Mouse (Mus musculus): ENCODE data around the gene Otub2. TPM values are rescaled to one million over a fixed set of nuclear protein-coding genes. Genes with fewer than 3 reads are reported as not detected.

Otub2 gene
- total RNA-seq, 2 experiments from 2014 or later, result 48.0 to 51.3 TPM

- no peak for DNase-seq (ENCODE audit: low spot score in 2 of 2)
These were observed 17.6 kb upstream of the Otub2 start for GRCm38 (mm10) chr12:103370861-103371260.

GRCm38 (mm10) chr12:103371711-103372110 is 16.8 kb upstream of the Otub2 start:
- DNase-seq (ENCODE audit: low spot score in 2 of 2), result peak in 1 of 2 experiments; percentile 75

DNA sequence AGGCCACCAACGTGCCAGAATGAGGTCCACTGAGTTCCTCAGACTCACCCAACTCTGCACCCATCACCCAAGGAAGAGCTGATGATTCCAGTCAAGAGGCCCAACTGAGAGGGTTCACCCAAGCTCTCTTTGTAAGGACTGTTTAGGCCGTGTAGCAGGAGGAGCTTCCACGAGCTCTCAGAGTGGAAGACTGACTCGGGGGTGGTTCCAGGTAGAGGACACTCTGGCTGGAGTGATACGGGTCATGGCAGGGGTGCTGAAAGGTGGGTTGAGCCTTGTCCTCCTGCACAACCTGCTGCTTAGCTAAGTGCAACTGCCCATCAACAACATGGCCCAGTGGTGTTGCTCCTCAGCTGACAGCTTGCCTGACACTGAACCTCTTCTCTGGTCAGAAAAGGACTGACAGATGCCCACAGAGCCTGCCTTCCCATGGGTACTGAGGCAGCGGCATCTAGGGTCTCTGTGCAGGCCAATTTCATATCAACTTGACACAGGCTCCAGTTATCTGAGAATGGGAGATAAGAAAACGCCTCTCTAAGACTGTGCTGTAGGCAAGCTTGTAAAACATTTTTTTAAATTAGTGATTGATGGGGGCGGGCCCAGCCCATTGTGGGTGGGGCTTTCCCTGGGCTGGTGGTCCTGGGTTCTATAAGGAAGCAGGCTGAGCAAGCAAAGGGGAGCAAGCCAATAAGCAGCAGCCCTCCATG is 14.8 kb upstream of the Otub2 start:
- no peak for DNase-seq (ENCODE audit: low spot score in 2 of 2)

GRCm38 (mm10) chr12:103376124-103376523 is 12.4 kb upstream of the Otub2 start:
- peak; percentile 71 to 86 for DNase-seq (ENCODE audit: low spot score in 2 of 2)

DNA sequence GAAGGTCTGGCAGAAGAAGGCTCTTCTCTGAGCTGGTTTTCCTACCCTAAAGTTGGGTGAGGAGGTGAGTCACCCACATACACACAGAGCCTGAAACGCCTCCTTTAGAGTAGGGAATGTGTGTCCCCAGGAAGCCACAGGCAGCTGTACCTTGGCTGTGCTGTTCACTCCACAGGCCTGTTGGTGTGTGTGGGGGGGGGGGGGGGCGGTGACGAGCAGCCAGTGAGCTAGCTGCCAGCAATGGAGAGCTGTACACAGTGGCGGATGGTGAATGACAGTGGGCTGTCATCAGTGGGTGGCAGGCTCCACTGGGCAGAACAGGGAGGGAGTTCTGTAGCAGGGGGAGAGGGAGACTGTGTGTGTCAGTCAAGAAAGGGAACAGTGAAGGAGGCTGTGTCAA is 11.7 kb upstream of the Otub2 start:
- DNase-seq (ENCODE audit: low spot score in 2 of 2), result peak; percentile 74 to 78

DNA sequence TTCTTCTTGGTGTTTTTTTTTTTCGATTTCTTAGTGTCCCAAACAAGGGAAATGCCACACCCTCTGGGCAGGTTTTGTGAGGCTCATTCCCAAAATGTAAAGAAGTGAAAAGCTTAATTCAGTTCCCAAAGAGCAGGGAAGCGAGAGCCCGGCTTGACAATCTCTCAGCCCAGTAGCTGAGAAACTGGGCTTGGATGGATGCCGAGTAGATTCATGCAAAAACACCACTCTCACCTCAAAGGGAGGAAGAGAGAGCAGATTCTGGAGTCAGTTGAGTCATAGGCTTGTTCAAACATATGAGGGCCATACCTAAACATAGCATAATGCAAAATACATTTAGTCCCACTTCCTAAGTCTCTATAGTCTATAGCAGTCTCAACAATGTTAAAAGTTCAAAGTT is 8.3 kb upstream of the Otub2 start:
- DNase-seq (ENCODE audit: low spot score in 2 of 2), result no peak

- DNase-seq (ENCODE audit: low spot score in 2 of 2), result no peak
These were observed 856 bp downstream of the Otub2 start for GRCm38 (mm10) chr12:103389348-103389727.

- no peak for DNase-seq (ENCODE audit: low spot score in 2 of 2)
These were observed 1.5 kb downstream of the Otub2 start for GRCm38 (mm10) chr12:103389982-103390381.

GRCm38 (mm10) chr12:103391098-103391497 is 2.6 kb downstream of the Otub2 start:
- peak; percentile 76 to 87 for DNase-seq (ENCODE audit: low spot score in 2 of 2)

GRCm38 (mm10) chr12:103393528-103393927 is 5.0 kb downstream of the Otub2 start:
- DNase-seq (ENCODE audit: low spot score in 2 of 2), result no peak

DNA sequence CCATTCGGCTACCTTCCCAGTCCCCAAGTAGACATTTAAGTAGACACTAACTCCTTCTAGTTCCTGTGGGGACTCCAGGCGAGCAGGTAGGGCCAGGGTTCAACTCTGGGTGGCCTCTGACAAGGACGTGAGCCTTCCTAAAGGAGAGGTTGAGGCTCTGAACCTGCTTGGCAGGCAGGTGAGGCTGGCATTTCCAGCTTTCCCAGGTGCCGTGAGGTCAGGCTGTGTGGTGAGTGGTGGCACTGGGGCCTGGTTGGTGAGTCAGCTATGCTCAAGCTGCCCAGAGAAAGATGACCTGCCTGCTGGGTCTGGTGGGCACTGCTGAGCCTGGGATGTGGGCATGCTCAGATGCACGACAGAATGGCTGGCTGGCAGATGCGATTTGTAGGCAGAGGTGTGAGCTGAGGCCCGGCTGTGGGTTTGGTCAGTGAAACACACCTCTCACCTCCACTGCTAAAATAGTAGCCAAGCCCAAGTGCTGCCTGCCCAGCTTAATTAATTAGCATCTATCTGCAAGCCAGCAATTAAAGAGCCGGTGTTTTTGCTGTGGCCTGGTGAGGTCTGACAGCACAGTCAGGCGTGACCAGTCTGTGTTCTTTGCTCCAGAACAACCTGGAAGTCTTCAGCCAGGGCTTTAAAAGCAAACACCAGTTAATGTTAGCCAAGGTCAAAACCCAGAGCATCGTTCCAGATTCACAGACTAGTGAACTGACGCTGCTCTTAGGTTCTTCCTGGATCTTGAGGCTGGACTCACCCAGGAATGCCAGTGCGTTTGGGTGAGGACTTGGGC is 7.2 kb downstream of the Otub2 start:
- DNase-seq (ENCODE audit: low spot score in 2 of 2), result no peak

GRCm38 (mm10) chr12:103396751-103397150 is 8.3 kb downstream of the Otub2 start:
- no peak for DNase-seq (ENCODE audit: low spot score in 2 of 2)

- no peak for DNase-seq (ENCODE audit: low spot score in 2 of 2)
These were observed 15.6 kb downstream of the Otub2 start for GRCm38 (mm10) chr12:103404131-103404530.

- no peak for DNase-seq (ENCODE audit: low spot score in 2 of 2)
These were observed 19.2 kb downstream of the Otub2 start, which contains the start of gene 9330161L09Rik for GRCm38 (mm10) chr12:103407720-103408119. TSS of gene 9330161L09Rik (minus strand) at chr12:103407820.

- peak in 1 of 2 experiments; percentile 54 for DNase-seq (ENCODE audit: low spot score in 2 of 2)
These were observed 19.7 kb downstream of the Otub2 start for GRCm38 (mm10) chr12:103408144-103408543.

DNA sequence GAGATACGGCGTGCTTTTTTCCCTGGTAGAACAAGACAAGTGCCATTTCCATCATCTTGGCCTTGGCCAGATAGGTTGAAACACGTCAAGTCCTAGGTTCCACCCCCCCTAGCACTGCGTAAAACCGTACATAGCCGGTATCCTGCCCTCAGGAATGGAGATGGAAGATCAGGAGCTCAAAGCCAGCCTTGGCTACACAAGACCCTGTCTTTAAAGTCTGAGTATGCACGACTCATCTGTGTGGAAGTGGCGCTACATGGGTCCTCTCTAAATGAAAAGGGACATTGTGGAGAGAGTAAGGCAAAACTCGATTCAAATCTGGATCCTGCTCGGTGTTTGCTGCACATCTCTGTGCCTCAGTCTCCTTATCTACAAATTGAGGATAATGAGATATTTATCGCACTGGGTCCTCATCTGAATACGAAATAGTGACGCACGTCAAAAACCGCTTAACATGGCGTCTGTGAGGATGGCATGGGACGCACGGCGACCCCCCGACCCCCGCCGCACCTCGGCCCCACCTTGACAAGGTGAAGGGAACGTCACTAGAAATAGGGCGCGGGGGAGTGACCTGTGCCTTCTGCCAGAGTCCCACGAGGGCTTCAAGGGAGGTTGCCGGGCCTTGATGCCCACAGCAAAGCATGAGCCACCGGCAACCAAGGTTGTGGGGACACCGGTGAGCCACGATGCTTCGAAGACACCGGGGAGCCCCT is 36.7 kb downstream of the Otub2 start:
- DNase-seq (ENCODE audit: low spot score in 2 of 2), result no peak

DNA sequence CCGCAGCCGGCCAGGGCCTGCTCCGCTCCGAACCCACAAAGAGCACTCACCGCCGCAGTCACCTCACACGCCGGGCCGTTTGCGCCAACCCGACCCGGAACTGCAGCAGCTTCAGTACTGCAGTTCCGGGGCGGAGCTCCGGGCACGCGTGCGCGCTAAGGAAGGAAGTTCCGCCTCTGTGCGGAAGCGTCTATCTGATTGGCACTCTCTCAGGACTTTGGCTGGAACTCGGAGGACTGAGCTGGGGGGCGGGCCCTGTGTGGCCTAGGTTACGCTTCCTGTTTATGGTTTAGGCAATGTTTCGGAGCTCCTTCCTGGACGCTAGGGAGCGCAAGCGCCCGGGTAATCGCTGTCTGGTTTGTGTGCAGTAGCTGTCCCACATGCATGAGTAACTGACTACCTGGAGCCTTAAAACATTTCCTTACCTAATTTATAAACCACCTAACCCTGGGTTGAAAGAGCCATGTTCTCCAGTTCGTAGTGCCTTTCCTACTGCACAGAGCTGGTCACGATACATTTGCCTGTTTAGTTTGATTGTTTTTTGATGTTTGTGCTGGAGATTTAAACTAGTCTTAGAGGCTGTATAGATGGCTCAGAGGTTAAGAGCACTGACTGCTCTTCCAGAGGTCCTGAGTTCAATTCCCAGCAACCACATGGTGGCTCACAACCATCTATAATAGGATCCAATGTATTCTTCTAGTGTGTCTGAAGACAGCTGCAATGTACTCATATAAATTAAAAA is 37.4 kb downstream of the Otub2 start, which contains the start of gene Ddx24:
TSS of gene Ddx24 (minus strand) at position 102 of the 742 bp plus-strand sequence.
- DNase-seq (ENCODE audit: low spot score in 2 of 2), result peak; percentile 98 to 99

GRCm38 (mm10) chr12:103426710-103427109 is 38.2 kb downstream of the Otub2 start:
- DNase-seq (ENCODE audit: low spot score in 2 of 2), result no peak

DNA sequence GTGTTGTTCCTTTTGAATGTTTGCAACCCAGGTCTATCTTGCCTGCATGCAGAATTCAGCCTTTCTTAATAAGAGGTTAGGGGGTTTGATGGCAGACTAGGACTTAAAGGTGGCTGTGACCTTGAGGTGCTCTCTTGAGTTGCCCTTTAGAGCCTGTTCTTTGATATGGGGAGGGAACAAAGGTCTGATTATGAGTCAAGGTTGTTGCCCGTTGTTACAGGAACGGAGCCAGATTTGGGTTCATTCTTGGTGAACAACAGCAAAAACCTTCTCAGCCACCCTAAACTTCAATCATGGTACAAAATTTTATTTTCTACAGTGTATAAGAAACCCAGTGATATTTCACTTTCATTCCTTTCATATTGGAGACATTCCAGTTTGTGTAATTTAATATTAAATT is 44.9 kb downstream of the Otub2 start:
- DNase-seq (ENCODE audit: low spot score in 2 of 2), result no peak

- peak; percentile 64 to 83 for DNase-seq (ENCODE audit: low spot score in 2 of 2)
These were observed 45.7 kb downstream of the Otub2 start, which contains the start of gene Ifi27 for GRCm38 (mm10) chr12:103433986-103434731. TSS of gene Ifi27 (plus strand) at chr12:103434211.
